Mouse (Mus musculus) B cell, adult (primary cell): ENCODE measurements around the gene Irx5. TPM values are rescaled to one million over a fixed set of nuclear protein-coding genes. Genes with fewer than 3 reads are reported as not detected.

Experiments
- total RNA-seq: library from RNA; stranded (reverse); gene quantifications from 4 replicates; pipeline ENCODE4 v1.2.4, GENCODE M21; 2023; ENCODE audit not compliant: inconsistent age

Irx5 gene
- total RNA-seq, result not detected in 4 replicates

GRCm38 (mm10) chr8:92357398-92357981 lies at the start of gene Irx5:
Irx5 (plus strand) TSS chr8:92357625.

